Mouse (Mus musculus): Measurements from ENCODE around the gene Gab2.

GRCm38 (mm10) chr7:97085291-97085690 lies 3.9 kb downstream of the Gab2 start:
- TF ChIP-seq USF1 (IDR thresholded peaks at IDR 0.05; ENCODE audit: low read depth) (no peak), E2F4 (IDR thresholded peaks at IDR 0.05; ENCODE audit: insufficient read depth) (no peak), POLR2A (IDR thresholded peaks at IDR 0.05; ENCODE audit: insufficient read length, low read depth) (no peak)

Measured in myocyte (in vitro differentiated cells).